Mouse (Mus musculus) heart, adult 2 months (tissue): ENCODE measurements at regions not wholly inside any gene's neighbourhood (a gene's known extent, or its start where the extent isn't known, plus 50 kb on each side); places are given as distances from the start of the nearest gene placed in this dataset.
A peak's percentile ranks its signal among the peaks of the same experiment; 100 is the strongest.

ENCODE experiments used
- DNase-seq, 2 experiments: peaks; one replicate each; pipeline ENCODE4 v3.0.0; 2021
- H3K27ac ChIP-seq: fragments of 200-600 bp; 2 replicates; pipeline ENCODE4 v1.8.1; 2022
- H3K27me3 ChIP-seq: fragments of 200-500 bp; 2 replicates; pipeline ENCODE4 v1.6.1; 2012; ENCODE audit warnings: mild to moderate bottlenecking, low read length, inconsistent platforms, mixed read lengths; ENCODE audit not compliant: control insufficient read depth, insufficient read depth
- H3K36me3 ChIP-seq: fragments of 200-500 bp; 2 replicates; pipeline ENCODE4 v1.6.1; 2012; ENCODE audit warnings: low read length, inconsistent platforms; ENCODE audit not compliant: control insufficient read depth, insufficient read depth
- H3K4me1 ChIP-seq: fragments of 200-500 bp; 2 replicates; pipeline ENCODE4 v1.6.1; 2011; ENCODE audit warnings: low read length; ENCODE audit not compliant: control insufficient read depth, insufficient read depth
- H3K4me3 ChIP-seq: fragments of 200-600 bp; 2 replicates; pipeline ENCODE4 v1.8.1; 2022
- H3K79me2 ChIP-seq: fragments of 200-500 bp; replicated peaks from 2 replicates; pipeline ENCODE4 v1.6.1; 2012; ENCODE audit warnings: mild to moderate bottlenecking, inconsistent platforms, low read length, moderate library complexity, mixed read lengths; ENCODE audit not compliant: control insufficient read depth, insufficient read depth
- H3K9ac ChIP-seq: fragments of 200-500 bp; 2 replicates; pipeline ENCODE4 v1.6.1; 2012; ENCODE audit warnings: low read depth, mild to moderate bottlenecking, control low read depth, inconsistent platforms, low read length, mixed read lengths
- CTCF ChIP-seq: fragments of 200-600 bp; IDR thresholded peaks from 2 replicates; pipeline ENCODE4 v1.8.1; 2022; ENCODE audit warnings: antibody characterized with exemption, mild to moderate bottlenecking, moderate library complexity
- EP300 ChIP-seq: fragments of 200-500 bp; IDR thresholded peaks from 2 replicates; pipeline ENCODE4 v1.6.1; 2011; ENCODE audit warnings: low read depth, low read length, control low read depth; ENCODE audit not compliant: insufficient read depth
- POLR2A ChIP-seq: fragments of 200-500 bp; IDR thresholded peaks from 2 replicates; pipeline ENCODE4 v1.6.1; 2011; ENCODE audit warnings: mild to moderate bottlenecking, low read depth, low read length, control low read depth; ENCODE audit not compliant: insufficient read depth
- WGBS: fragments of 180-500 bp; shearing (Covaris S2); methylation state at CpG from one replicate; pipeline ENCODE4 v1.1.7; 2018; 5-methylcytosine and 5-hydroxymethylcytosine counted together
- intact Hi-C: fragments of 180-260 bp; cut with DNase I; formaldehyde crosslinking; loops from one replicate; pipeline ENCODE4 v1.15.1; 2025

DNA sequence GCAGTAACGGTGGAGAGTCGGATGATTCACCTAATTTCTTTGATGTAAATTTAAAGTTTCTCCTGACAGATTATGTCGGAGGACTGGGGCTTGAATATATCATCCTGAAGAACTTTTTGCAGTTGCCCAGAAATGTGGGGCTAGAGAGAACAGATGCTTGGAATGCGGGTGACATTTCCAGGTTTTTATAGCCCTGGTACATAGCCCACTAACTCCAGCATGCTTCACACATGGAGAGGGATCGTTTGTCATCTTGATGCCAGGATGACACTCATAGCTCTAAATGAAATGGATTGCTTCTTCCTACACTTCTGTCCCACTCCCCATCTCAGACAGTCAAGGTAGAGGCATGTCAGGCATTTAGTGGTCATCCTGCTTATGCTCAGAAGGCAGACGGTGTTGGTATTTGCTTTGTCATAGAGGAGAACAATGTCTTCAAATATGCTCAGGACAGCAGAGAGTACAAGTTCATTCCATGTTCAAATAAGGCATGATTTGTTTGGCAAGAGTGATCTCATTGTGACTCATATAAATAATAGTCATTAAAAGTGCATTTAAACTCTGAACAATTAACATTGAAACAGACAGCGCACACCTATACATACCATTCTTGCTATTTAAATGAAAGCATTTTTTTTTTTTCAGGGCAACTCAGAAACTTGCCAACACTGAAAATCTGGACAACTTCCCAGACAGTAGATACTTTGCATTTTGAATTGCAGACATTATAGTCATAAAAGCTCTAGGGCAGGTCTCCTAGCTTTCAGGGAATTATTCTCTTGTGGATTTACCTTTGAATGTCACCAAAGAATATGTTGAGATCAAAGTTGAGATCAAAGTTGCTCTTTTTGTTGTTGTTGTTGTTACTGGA lies 171.7 kb upstream of the Ptbp2 start:
- intact Hi-C loops = no loop called here
- Histone ChIP-seq H3K4me1 (no peaks in the 10 kb centered on the region), H3K4me3 (no peak overlapping the region), H3K27me3 (no peaks in the 10 kb centered on the region), H3K9ac (no peak overlapping the region), H3K36me3 (no peaks in the 10 kb centered on the region), H3K79me2 (no peaks in the 10 kb centered on the region), H3K27ac (no peak overlapping the region)
- 75% methylated on average over 7 of the region's 7 CpGs for WGBS
- TF ChIP-seq CTCF = no peak
- no peak for TF ChIP-seq POLR2A
- TF ChIP-seq EP300 = no peak
- DNase-seq = no peak

DNA sequence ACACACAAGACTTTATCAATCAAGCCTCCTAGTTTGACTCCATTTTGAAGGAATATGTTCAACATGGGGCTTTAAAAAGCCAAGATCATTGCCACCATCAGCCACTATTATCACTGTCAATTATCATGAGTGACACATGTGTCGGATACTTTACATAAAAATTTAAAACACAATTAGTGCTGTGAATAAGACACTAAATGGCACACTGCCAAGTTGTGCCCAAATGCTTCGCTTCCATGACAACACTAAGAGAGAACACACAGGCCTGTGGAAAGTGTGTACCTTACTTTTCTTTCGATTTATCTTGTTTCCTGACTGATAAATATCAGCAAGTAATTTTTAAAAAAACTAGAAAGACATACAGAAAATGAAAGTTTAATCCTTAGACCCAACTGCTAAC lies 166.5 kb upstream of the Ptbp2 start:
- Histone ChIP-seq H3K27ac (no peak overlapping the region), H3K9ac (no peak overlapping the region), H3K27me3 (no peaks in the 10 kb centered on the region), H3K36me3 (no peaks in the 10 kb centered on the region), H3K4me3 (no peak overlapping the region), H3K79me2 (no peaks in the 10 kb centered on the region), H3K4me1 (no peaks in the 10 kb centered on the region)
- DNase-seq = no peak
- 72% methylated on average over 3 of the region's 3 CpGs for WGBS
- intact Hi-C loops = no loop called here
- no peak for TF ChIP-seq POLR2A
- TF ChIP-seq CTCF = no peak
- no peak for TF ChIP-seq EP300

DNA sequence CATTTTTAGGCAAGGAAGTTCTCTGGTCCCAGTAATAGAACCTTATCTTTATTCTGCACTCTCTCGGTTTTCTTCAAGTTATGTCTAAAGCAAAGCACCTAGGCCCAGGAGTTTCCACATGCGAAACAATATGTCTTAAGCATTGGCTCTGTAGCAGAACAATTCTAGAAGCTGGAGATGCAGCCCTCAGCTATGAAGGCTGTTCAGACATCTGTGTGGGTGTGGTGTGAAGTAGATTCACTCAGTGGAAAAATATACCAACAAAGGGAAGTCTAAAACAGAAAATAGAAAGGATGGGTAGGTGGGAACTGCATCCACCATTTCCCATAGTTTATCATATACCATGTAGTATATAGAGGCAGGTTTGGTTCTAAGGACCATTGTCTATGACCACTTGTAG lies 165.8 kb upstream of the Ptbp2 start:
- Histone ChIP-seq H3K79me2 (no peaks in the 10 kb centered on the region), H3K27me3 (no peaks in the 10 kb centered on the region), H3K4me1 (no peaks in the 10 kb centered on the region), H3K9ac (no peak overlapping the region), H3K27ac (no peak overlapping the region), H3K36me3 (no peaks in the 10 kb centered on the region), H3K4me3 (no peak overlapping the region)
- intact Hi-C loops = no loop called here
- DNase-seq = no peak
- WGBS = 74% methylated on average over 2 of the region's 2 CpGs
- TF ChIP-seq POLR2A (no peak), CTCF (no peak), EP300 (no peak)

DNA sequence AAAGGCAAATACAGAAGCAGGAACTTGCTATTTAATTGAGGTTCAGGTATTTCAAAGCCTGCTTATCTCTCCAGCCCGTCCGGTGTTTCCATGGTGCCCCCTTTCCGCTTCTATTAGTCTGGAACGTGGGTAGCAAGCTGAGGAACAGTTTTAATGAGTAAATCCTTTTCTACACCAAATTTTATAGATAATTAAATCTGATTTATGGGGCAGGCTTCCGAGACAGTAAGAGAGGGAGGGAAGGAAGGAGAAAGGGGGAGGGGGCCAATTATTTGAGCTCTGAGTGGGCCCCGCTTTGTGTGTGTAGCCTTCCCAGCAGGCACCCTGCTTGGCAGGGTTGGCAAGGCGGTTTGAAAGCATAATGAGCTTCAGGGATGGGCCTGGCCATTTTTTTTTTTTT lies 165.4 kb upstream of the Ptbp2 start:
- no peak overlapping the region for H3K27ac ChIP-seq
- TF ChIP-seq EP300 (no peak), CTCF (no peak), POLR2A (no peak)
- no peak overlapping the region for H3K4me3 ChIP-seq
- H3K4me1 ChIP-seq = no peaks in the 10 kb centered on the region
- H3K9ac ChIP-seq = no peak overlapping the region
- DNase-seq = no peak
- no peaks in the 10 kb centered on the region for H3K79me2 ChIP-seq
- H3K36me3 ChIP-seq = no peaks in the 10 kb centered on the region
- WGBS = 36% methylated on average over 7 of the region's 7 CpGs
- intact Hi-C loops = no loop called here
- H3K27me3 ChIP-seq = no peaks in the 10 kb centered on the region

DNA sequence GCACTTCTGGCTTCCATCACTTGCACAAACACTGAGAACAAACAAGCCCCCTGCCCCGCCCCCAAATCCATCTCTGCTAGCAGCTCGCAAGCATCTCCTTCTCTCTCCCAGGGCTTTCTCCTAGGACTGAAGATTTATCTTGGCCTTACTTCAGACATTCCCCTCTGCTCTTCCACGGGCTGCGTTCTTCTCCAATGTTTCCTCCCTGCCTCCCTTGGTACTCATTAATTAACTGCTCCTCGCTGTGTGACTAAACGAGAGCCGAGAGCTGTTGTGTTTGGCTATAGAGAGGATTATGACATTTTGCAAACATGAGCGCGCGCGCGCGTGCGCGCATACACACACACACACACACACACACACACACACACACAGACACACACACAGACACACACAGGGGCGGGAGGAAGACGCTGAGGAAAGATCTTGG lies 164.8 kb upstream of the Ptbp2 start:
- 50% methylated on average over 17 of the region's 17 CpGs for WGBS
- Histone ChIP-seq H3K9ac (no peak overlapping the region), H3K36me3 (no peaks in the 10 kb centered on the region), H3K4me3 (no peak overlapping the region), H3K27ac (no peak overlapping the region), H3K79me2 (no peaks in the 10 kb centered on the region), H3K27me3 (no peaks in the 10 kb centered on the region), H3K4me1 (no peaks in the 10 kb centered on the region)
- TF ChIP-seq CTCF (no peak), EP300 (no peak)
- DNase-seq = peak; percentile 9 to 25
- intact Hi-C loops = no loop called here

DNA sequence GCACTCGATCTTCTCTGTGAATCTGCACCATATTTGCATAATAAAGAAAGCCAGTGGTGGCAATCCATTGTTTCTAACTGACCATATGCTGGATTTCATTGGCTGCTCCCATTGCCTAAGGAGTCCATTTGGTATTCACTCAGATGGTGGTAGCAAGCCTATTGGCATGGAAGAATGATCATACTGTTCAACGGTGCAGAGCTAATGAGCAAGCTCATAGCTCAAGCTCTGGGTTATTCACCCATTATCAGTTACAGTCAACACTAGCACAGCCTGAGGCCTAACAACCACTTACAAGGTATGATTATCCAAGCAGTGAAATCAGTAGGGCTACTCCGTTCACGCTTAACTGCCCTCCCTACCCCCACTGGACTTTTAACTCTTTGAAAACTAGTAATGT lies 162.9 kb upstream of the Ptbp2 start:
- Histone ChIP-seq H3K4me3 (no peak overlapping the region), H3K9ac (no peak overlapping the region), H3K27ac (no peak overlapping the region), H3K27me3 (no peaks in the 10 kb centered on the region), H3K36me3 (no peaks in the 10 kb centered on the region), H3K4me1 (no peaks in the 10 kb centered on the region), H3K79me2 (no peaks in the 10 kb centered on the region)
- intact Hi-C loops = no loop called here
- no peak for DNase-seq
- TF ChIP-seq POLR2A (no peak), EP300 (no peak), CTCF (no peak)
- WGBS = 83% methylated on average over 4 of the region's 4 CpGs
